Mouse (Mus musculus): Measurements from ENCODE around the gene Brsk1.

Brsk1 gene

DNA sequence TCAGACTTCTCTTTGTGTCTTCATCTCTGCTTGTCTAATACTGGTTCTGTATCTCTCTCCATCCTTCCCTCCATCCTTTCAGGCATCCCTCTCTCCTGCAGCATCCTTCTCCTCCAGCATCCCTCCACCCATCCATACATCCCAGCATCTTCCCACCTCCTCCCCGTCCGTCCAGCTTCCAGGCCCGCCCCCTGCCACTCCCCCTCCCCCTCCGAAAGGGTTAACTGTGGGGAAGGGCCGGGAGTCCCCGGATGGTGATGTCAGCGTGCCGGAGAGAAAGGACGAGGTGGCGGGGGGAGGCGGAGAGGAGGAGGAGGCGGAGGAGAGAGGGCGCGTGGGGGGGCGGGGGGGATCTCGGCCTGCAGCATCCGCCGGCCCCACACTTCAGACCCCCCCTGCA is at the start of gene Brsk1:
Brsk1 (plus strand) TSS at position 218 of the 400 bp plus-strand sequence.
- no peak for DNase-seq

- DNase-seq = no peak
Measured at GRCm38 (mm10) chr7:4641155-4641554, 49.2 kb upstream of the Brsk1 start.

DNA sequence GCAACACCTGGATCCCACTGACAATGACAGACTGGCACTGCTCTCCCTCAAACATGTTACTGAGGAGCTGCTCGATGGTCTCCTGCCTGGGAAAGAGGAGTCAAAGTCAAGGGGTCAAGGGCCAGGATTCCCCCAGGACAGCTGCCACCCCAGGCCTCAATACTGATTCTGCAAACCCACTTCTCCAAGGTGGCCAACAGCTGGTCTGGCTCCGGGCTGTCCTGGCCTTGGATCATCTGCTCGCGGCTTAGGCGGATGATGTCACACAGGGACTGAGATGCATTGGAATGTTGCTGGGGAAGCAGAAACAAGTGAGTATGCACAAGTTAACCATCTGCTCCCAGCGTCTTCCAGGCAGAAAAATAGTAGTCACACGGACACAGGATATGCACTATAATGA is 48.4 kb upstream of the Brsk1 start:
- no peak for DNase-seq

DNA sequence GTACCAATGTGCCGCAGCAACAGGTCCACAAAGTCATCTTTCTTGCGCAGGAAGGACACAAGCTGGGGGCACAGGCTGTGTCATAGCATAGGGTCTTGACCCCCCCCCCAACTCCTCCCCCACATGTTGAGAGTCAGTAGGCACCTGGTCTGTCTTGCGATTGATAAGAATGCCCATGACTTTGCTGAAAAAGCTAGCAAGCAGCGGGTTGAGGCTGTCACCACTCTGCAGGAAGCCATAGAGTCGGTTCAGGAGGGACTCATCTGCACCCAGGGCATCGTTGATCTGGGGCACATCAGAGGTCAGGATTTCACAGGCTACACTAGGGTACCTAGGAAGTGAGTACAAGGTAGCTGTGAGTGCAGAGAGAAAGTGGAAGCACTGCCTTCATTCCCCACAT is 47.2 kb upstream of the Brsk1 start:
- DNase-seq = no peak

GRCm38 (mm10) chr7:4646806-4647205 is 43.6 kb upstream of the Brsk1 start:
- no peak for DNase-seq

DNA sequence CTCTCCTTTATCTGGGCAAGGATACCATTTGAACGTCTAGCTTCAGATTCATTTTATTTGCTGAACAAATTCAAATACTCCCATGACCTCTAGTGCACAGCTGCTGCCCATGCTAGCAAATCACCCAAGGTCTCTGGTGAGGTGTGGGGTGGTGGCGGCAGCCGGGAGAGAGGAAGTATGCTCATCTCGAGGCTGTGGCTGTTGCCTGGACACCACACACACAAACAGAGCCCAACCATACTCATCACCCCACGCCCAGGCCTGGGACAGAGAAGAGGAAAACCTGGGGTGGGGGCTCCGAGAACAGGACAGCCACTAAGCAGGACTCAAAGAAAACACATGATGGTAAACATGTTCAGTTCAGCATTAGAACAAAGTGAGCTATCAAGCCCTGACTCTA is 43.1 kb upstream of the Brsk1 start:
- peak; percentile 84 to 86 for DNase-seq

DNA sequence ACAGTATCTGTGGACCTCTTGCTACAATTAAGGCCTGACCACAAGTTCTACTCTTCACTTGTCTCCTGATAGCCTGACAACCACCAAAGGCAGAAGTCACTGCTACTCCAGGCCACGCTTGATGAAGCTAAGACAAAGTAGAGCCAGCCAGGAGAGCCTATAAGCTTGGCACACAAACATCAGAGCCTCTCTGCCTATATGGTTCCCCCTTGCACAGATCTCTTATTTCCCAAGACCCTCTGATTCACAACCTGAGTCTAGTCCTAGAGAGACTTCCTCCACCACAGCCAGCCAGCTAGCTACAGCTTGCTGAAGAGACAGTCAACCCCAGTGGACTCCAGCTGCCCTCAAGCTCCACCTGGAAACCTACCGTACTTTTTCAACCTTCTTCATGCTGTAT is 42.4 kb upstream of the Brsk1 start:
- DNase-seq = peak; percentile 28 to 32

- peak; percentile 54 to 65 for DNase-seq
Measured at GRCm38 (mm10) chr7:4651581-4651980, 38.8 kb upstream of the Brsk1 start.

- peak in 1 of 2 experiments; percentile 22 for DNase-seq
Measured at GRCm38 (mm10) chr7:4652726-4653125, 37.7 kb upstream of the Brsk1 start.

GRCm38 (mm10) chr7:4653351-4653750 is 37.1 kb upstream of the Brsk1 start:
- no peak for DNase-seq

DNA sequence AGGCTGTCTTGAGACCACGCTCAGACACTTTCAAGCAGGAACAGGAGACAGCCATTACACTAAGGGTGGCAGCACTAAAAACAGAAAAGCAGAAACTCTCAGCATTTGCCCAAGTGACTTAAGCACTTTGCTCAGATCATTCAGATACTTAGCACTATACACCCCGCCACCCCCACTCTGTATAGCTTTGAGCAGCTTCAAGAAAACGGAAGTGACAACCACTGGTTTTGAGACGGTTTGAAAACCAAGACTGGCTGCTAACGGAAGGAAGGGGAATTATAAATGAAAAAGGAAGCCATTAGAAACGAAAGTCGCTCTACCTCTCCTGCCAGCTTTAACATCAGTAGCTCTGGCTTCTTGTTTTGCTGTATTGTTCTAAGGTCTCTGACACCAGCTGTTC is 36.6 kb upstream of the Brsk1 start:
- peak; percentile 83 to 90 for DNase-seq

DNA sequence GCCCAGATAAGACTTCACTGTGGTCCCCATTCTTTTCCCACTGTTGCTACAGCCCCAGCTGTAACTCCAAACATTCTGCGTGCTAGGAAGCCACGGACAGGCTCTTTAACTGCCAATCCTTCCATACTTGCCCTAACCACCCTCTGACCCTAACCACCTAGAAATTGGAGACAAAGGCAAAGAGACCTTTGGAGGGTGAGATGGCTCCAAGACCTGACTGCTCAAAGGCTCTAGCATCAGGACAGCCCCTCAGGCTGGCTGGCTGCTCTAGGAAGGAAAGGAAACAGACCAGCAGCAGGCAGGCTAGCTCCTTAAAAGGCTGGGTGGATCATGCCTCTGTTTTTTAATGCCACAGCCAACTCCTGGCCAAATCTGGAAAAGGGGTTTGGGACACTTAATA is 36.2 kb upstream of the Brsk1 start:
- no peak for DNase-seq

DNA sequence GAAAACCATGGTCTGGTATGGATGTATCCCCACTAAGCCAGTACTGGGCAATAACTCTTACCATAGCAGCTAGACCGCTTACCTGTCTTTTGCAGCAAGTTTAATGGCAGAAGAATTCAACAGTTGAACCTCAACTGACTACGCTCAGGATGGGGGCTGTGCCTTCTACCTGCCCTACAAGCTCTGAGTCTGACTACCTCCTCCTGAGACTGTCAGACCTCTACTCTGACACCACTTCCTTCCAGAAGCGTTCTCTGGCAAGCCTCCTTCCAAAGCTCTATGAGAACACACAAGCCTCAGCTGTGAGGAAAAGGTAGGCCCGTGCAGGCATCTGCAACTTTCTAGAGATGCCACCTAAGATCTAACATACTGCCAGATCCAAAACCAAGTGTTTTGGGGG is 35.0 kb upstream of the Brsk1 start:
- DNase-seq = no peak

- no peak for DNase-seq
Measured at GRCm38 (mm10) chr7:4655916-4656315, 34.5 kb upstream of the Brsk1 start.

DNA sequence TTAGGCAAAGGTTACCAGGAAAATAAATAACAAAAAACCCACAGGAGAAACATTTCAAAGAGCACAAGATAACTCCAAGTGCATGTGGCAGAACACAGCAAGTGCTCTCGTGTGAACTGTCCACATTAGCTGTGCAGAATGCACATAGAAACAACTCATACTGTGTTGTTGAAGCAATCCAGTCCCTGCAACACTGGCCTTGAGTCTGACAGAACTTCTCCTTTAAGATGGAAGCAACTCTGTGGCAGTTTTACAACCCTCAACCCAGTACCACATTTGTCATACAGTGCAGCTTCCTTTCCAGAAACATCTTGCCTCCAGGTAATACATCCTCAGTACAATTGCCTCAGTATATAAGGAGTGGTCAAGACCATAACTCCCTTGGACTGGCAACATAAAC is 33.6 kb upstream of the Brsk1 start:
- no peak for DNase-seq

DNA sequence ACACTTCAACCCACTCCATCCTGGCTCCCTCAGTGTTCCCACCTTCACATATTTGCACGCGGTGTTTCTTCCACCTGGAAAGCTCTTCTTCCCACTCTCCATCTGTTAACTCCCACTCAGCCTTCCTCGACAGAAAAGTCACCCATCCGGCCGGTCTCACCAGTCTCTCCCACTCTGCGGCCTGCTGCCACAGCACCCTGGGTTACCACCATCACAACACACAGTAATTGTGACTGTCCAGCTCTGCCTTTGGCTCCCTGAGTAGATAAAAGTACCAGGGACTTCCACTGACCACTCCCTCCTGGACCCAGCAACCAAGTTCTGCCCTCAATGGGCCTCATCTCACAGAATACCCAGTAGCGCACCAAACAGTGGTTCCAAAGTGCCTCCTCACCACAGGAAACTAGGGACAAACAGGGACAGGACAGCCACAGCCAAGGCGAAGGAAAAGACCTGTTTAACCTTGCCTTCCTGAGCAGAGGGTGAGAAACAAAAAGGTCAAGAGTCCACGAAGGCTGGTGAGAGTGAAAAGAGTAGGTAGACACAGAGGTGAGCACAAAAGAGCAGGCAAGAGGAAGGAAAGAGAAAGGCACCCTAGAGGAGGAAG is 32.8 kb upstream of the Brsk1 start:
- peak in 1 of 2 experiments; percentile 14 for DNase-seq

GRCm38 (mm10) chr7:4658128-4658907 is 32.1 kb upstream of the Brsk1 start:
- DNase-seq = peak in 1 of 2 experiments; percentile 35

DNA sequence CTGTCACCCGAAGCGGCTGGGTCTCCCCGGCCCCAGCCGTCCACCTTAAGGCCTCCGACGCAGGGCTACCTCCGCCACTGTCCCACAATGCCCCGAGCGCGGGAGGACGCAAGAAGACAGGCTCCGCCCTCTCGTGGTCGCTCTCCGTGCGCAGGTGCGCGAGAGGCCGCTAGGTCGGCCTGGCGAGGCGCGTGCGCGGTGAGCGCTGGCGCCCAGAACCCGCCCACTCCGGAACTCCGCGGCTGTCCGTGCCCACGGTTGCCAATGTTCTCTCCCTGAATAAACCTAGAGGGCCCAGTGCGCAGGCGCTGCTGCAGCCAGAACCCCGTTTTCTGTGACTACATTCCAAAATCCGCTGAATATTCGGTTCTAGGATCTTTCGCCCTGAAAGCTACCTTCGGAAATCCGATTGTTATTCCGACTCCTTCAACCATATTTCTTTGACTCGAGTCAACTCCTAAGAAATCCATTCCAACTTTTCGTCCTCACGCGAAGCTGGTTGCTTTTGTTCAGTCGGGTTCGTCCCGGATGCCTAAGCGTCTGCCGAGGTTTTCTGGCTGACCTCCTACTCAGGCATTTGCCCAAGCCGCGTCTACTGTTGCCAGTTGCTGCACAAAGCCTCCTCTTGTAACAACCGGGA is 31.4 kb upstream of the Brsk1 start, which contains the start of gene Ppp6r1:
Ppp6r1 (minus strand) TSS at position 108 of the 640 bp plus-strand sequence.
- peak; percentile 95 for DNase-seq

GRCm38 (mm10) chr7:4659911-4660443 is 30.4 kb upstream of the Brsk1 start:
- DNase-seq = no peak

DNA sequence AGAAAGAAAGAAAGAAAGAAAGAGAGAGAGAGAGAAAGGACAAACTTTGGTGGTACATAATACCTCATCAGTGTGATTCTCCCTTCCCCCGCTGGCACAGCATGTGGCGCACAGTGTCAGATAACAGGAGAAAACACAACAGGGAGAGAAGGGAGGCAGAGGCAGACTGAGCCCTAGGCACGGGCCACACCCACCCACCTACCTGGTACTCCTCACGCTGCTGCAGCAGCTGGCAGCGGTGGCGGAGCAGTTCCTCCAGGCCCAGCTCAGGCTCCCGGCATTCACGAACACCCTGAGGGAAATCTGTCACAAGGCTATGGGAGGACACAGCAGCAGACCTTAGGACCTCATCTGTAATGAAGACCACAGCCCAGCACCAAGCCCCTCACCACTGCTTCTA is 27.2 kb upstream of the Brsk1 start:
- no peak for DNase-seq

GRCm38 (mm10) chr7:4663742-4664141 is 26.7 kb upstream of the Brsk1 start:
- DNase-seq = no peak

- no peak for DNase-seq
Measured at GRCm38 (mm10) chr7:4666871-4667270, 23.5 kb upstream of the Brsk1 start.

GRCm38 (mm10) chr7:4668506-4668905 is 21.9 kb upstream of the Brsk1 start:
- no peak for DNase-seq

DNA sequence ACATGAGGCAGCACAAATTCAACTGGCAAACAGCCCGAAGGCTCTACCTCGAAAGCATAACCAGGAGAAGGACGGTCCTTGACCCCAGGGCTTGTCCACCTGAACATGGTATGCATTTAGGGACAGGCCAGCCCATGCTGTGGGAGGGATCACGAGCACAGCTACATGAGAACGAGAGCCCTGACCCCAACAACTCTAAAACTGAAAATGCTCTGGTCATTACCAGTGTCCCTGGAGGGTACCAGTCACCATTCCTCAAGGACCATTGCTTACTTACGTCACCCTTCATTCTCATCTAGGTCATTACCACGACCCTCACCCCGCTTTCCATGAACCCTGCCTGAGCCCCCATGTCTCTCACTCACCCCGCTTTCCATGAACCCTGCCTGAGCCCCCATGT is 21.2 kb upstream of the Brsk1 start:
- DNase-seq = no peak

All from B cell, adult 2 months (primary cell).